Mouse (Mus musculus): ENCODE measurements at regions not wholly inside any gene's neighbourhood (a gene's known extent, or its start where the extent isn't known, plus 50 kb on each side); places are given as distances from the start of the nearest gene placed in this dataset.

DNA sequence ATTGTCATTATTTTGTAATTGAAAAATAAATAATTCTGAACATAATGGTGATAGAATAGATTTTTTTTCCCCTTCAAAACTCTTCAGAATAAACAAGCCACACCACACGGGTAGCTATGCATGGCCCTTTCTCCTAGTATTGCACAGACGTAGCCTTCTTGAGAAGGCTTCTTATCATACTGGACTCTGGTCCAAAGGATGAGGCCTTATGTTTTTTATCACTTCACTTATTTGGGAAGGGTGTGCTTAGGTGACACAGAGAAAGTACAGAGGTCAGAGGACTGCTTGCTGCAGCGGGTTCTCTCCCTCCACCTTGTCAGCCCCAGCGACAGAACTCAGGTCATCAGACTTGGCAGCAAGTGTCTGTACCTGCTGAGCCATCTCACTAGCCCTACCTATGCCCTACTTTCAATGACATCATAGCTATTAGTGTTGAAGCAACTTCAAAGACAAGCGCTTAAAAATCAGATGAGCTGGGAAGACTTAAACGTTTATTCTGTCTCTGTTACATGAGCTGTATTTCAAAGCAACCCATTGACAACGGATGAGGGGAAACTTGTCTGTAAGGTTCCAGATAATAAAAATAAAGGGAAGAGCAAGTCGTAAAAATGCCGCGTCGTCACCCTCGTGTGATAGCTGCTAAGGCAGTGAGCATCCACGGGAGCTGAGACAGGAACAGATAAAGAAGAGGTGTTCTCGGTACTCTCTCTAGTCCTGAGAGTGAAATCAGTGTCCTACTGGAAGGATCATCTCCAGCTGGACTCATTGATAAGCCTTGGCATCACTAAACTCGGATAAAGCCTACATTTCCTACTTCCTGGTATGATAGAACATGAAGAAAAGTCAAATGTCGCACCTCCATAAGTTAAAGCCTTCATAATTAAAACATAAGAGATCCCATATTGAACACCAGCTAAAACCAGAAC is 226.2 kb downstream of the Sp3 start:
- no peak for DNase-seq

DNA sequence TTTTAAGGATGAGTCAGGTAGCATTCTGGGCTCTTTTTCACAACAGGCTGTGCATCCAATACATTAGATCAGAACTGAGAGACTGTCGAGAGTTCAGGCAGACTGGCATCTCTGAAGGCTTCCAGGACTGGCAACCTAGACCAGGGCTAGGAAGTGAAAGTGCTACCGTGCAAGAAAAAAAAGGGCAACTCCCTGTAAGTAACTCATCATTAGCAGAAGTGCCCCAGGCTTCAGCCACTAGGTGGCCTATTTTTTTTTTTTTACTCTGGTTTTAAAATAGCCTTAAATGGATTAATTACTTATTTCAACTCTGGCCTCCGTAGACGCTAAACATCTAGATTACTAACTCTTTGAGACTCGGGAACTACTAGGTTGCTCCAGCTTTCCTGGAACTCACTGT is 216.8 kb downstream of the Sp3 start:
- DNase-seq = no peak

DNA sequence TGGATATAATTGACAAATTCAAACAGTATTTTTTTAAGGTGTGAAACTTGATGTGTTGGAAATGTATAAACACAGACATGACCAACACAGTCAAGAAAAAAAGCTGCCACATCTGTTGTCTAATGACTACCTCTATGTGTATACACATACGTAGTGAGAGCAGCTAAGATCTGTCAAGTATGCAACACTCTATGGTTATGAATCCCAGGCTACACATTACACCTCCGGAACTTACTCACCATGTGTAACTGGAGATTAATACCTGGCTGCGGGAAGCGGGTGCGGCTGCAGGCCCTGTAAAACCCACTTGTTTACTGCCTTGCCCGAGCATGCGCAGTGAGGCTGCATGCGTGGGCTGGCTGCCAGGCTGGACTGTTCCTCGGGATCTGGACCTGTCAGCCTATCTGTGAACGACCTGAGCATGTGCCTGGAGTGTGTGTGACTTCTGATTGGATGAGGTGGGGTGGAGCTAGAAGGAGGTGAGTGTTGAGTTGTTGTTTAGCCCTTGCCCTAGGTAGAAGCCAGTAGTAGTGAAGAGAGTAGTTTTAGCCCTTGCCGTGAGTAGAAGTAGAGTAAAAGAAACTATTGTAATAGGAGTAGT is 211.1 kb downstream of the Sp3 start:
- no peak for DNase-seq

DNA sequence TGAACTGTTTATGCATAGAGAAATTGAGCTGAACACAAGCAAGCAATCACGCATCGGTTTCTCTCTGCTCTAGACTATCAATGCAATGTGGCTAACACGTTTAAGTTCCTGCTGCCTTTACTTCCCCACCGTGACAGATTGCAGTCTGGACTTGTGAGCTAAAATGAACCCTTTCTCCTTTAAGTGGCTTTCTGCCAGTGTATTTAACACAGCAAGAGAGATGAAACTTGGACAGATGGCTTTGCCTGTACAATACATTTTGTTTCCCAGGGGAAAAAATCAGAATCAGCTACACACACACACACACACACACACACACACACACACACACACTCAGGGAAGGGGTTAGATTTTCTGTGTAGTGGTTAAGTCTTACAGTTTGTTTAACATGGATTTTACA is 206.8 kb downstream of the Sp3 start:
- DNase-seq = no peak

DNA sequence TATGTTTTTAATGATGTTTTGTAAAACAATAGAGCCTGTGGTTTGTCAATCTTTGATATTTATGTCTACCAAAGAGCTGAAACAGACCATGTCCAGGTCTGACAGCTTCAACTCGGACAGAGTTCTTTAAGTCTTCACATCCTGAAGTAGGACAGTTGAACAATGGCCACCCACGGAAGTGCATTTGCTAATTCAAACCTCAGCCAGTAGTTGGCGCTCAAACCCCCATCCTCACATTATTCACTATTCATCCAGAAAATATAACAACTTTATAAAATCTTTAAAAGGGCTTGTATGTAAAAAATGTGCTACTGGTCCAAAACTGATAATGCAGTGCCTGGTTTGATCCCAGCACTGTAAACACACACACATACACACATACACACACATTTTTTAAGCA is 202.9 kb downstream of the Sp3 start:
- peak; percentile 15 for DNase-seq

DNA sequence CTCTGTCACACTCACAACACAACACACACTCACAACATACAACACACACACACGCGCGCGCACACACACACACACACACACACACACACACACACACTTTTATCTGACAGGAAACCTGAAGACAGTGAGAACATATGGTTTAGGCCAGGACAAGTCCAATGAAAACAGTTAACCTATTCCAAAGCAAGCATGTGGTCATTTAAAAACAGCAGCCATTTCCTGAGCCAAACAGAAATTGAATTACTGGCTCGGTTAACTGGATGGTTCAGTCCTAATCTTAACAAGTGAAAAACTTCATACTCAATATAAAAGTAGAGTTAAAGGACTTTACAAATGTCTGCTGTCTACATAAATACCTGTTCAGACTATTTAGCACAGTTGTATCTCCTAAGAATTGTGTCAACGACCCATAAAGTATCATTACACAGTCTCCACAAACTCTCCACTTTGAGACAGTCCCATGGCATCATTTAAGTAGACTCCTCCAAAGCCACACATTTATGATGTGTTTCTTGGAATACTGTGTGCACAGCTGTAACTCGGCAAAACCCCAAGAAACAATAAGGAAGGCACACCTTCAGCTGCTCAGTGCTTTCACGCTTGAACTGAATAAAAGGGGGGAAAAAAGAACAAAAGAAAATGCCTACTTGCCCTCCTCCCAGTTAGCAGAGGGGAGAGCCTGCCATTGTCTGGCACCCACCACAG is 202.3 kb downstream of the Sp3 start:
- DNase-seq = no peak

DNA sequence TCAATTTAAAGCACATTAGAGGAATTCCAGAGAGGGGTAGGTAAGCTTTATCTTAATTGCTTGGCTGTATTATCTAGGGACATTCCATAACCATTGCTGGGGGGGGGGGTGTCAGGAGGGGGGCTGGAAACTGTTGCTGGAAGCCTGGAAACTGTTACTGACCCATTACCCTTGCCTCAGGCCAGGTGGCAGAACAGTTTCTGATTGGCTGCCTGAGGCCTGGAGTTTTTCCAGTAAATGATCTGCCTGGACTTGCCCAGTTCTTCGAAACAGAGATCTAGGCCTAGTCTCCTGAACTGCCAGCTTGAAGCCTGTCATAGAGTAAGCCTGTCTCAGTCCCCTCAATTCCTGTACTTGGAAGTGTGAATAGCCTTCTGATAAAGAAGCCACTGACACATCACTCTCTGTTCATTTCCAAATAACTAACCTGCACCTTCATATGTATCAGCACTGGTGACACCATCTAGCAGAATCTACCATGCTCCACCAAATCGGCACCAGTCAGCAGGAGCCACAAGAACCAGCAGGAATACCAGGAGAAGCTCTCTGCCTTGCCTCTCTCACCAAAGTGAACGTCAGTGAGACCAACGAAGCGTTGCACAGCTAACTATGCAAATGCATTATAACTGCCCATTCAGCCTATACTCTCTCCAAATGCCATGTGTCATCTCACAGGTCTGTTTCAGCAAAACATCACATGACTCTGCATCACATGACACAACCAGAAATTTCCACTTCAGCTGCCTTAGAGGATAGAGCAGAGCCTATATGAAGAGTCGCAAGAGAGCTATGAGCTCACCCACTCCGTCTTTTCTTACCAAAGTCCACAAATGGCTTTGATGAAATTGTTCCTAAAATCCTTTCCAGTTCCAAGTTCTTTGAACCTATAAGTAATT is 200.7 kb downstream of the Sp3 start:
- no peak for DNase-seq

DNA sequence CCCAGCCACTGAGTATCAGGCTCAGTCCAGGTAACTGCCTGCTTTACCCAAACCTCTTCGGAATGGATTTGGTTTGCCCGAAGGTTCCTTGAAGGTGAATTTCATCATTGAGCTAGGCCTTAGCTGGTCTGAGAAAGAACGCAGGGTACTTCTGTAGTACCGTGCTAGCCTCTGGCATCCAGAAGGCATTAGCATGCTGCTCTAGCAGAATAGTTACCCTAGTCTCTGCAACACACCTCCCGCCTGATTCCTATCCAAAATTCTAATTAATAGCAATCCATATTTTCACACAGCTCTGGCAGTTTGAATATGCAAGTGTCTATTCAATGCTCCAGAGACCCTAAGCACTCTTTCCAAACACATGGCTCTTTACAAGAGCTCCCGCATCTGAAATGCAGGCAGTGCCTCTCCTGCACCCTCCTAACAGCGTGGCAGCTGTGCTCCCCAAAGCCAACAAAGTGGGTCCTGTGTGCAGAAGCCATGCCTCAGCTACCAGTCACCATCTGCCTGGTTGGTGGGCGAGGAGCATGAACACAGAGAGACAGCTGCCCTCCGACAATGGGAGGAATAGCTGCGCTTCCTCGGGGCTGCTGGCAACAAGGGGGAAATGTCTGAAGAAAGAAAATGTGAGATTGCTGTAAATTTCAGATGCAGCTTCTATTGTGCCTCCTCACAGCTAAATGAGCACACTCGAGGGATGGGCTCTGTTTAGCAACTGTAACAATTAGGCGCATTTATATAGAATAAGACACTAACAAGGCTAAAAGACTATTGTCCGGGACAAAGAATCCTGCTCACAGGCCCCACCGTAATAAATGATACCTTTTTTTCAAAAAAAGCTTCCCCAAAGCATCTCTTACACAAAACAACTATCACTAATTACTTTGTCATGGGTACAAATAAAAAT is 198.6 kb downstream of the Sp3 start:
- no peak for DNase-seq

DNA sequence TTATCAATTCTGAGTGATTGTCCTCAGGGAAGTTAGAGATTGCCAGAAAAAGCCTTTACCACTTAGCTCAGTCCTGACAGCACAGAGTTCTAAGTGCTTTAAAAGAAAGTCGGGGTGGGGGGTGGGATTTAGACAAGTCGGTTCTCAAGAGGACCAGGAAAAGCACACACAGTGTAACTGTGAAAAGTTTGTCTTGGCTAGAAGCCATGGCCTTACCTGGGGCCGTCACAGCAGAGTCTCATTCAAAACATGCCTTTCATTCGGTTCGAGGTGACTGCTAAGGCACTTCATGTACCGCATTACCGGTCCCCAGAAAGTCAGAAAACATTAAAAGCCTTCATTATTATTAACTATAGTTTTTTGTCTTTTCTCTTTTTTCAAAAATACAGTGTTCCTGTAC is 197.9 kb downstream of the Sp3 start:
- DNase-seq = no peak

DNA sequence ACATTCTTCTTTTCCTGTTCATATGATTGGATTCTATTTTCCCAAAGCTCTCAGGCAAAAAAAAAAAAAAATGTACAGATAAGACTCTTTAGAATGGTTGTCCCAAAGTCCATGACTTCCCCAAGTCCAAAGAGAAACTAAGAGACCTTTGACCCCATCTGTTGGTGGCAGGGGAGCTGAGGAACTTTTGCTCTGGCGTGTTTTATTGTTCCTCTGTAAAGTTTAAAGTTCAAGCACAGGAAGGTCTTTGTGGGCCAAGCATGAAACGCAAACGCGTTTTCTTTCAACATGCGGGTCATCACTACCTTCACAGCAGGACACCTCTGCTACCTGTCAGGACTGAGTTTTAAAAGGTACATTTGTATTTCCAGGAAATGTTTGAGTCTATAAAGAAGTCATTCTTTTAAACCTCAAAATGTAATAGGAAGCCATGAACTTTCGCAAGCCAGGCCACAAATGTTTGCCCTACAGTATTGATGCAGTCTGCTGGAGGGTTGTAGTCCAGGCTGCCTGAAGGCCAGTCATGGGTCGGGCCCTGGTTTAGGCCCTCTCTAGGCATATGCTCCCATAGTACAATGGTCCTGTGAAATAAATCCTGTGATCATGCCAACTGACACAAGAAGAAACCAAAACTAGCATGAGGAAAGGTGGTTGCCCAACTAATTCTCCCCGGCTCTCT is 194.7 kb downstream of the Sp3 start:
- DNase-seq = no peak

DNA sequence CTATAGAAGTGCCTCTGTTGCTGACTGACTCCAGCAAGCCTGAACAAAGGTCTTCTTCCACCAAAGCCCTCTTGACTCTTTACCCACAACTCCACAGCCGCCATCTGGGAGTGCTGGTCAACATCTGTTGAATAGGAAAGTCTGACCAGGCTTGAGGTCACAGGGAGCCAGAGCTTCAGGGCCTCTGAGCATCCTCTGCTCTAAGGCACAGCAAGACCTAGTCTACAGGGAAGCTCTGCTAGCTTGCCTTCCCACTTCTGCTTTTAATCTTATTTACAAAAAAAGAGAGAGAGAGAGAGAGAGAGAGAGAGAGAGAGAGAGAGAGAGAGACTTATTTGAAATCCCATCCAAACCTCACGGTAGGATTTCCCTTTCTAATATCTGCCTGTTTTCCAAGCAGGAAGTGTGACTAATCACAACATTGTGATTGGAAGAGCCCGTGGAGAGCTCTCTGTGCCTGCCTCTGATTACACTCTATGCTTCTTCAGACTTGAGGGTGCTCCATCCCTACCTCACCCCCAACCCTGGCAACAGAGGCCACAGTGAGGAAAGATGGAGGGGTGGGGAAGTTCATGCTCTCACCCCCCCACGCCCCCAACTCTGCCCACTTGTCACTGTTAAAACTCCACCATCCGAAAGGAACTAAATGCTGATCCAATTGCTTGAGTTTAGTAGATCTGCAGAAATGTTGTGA is 194.1 kb downstream of the Sp3 start:
- DNase-seq = no peak

DNA sequence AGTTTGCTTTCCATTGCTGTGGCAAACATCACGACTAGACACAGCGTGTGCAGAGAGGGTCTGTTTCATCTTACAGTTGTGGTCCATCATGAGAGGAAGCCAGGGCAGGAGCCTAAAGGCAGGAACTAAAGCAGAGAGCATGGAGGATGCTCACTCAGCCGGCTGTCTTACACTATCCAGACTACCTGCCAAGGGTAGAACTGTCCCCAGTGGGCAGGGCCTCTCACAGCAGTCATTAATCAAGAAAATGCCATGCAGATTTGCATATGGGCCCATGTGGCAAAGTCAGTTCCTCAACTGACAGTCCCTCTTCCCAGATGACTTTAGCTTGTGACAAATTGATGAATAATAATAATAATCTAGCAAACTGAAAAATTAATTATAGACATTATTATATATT is 192.6 kb downstream of the Sp3 start:
- no peak for DNase-seq

DNA sequence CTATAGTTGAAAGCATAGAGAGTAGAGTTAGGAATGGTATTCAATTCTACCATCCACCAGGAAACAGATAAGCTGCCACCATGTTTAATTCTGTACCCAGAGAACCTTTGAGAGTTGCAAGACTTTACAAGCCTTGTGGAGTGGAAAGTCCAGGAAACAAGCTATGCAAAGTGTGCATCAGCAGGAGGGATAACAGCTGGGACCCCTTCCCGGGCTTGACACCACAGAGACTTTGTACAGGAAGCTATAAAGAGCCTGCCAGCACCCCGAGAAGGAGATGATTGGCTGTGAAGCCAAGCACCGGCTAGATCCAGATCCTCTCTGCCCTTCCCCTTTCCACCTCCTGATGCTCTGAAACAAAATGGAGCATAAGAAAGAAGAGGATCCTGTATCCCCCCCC is 188.8 kb downstream of the Sp3 start:
- DNase-seq = no peak

DNA sequence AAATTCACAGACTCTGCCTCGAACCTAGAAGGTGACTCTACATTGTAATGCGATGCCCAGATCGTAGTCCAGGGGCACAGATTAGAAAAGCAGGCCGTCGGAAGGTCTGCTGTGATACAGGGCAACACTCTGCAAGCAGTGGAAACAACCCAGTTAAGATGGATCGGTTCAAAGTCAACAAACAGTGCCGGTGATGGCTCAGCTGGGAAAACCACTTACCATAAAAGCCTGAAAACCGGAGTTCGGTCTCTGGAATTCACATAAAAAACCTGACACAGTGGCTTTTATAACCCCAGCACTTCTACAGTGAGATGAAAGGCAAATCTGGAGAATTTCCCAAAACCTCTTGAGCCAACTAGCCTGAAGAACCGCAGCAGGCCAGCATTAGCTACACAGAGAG is 186.8 kb downstream of the Sp3 start:
- DNase-seq = no peak

DNA sequence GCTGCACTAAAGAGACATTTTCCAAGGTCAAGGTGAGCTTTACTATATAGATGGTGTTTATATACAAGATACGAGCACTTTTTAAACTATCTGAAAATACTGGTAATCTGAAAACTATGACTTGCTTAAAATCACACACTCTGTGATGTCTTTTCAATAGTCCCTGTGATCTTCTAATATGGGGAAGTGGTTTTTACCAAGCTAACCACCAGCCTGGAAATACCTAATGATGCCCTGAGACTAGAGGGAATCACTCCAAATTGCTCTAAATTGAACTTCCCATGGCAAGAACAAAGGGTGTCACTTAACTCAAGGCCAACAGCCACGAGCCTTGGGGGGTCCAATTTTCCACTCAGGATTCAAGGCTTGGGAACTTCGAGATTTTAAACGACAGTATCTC is 185.7 kb downstream of the Sp3 start:
- no peak for DNase-seq

DNA sequence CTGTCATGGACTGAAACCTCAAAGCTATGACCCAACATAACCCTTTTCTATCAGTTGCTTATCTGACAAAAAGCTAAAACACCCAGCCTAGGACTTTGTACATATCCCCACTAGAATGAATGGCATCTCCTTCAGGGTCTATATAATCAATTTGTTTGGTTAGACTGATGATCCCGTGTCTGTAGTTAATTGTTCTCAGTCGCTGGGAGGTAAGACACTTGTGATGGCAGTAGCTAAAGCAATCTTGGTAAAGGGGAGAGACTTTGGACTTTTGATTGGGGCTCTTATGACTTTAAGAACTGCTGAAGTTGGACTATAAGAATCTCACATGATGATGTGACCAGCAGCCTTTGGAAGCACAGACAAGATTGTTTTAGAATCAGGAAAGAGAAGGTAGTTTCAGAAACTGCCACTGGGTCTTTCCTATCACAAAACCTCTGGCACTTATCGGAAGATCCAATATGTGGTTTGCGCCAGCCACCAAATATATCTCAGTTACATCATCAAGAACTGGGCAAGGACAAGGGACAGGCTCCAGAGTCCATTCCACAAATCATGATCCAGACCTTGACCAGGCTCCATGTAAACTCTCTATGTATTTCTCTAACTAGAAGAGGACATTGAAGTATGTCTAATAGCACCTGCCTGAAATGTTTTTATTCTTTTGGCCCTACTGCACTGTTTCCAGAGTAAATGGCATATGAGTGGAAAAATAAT is 183.1 kb downstream of the Sp3 start:
- DNase-seq = no peak

DNA sequence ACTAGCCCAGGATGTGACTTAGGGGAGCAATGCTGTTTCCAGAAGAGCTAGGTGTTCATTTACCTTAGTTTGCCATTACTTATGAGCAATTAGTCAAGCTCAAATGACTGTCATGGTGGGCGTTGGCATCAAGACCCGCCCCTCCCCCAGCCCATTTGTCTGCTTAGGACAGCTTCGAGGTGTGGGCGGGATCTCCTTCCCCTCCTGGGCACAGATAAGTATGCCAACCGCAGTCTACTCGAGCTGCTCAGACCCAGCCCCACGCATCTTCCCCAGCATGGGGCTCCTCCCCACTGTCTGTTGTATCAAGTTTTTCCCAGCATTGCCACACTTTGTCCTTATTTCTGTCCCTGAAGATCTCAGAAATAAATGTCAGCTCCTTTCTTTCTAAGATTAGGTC is 179.6 kb downstream of the Sp3 start:
- DNase-seq = no peak

DNA sequence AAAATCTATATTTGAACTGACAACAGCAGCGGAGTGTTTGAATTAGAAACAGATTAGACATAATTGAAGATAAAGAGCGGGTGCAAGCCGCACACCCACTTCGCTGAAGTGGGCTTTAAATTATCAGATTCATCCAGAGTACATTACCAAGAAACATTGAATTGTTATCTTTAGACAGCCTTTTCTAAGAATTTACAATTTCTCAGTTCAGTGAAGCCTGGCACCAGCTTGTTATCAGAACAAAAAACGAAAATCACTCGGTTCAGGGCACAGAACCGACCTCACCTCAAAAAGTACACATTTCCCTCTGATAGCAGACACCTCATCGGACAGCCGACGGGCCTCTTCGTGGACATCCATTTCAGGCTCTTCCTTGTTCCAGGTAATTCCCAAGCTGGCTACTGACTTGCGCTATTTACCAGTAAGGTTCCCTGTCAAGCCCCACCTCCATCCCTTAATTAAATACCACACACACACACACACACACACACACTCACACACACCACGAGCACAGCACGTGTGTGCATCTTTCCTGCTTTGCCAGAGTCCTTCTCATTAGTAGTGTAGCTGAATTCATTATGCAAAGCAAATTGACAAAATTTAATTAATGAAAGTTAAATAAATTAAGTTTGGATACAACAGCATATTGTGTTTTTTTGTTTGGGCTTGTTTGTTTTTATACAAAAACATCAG is 166.8 kb downstream of the Sp3 start:
- DNase-seq = no peak

DNA sequence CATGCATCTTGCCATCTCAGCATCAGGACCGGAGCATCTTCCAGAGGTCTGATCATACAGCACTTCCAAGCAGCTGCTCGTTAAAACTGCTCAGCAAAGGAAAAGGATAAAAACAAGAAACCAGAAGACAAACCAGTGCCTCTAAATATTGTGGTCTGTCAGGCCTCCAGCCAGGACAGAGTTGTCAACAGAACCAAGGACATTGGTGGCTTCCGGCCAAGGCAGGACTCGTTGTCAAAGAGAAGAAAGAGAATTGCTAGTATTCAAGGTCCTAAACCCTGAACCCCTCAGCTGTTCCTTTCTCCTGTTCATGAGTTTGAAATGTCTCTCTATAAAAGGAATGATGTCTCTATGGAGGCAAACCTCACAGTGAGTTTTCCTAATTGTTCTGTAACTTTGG is 155.0 kb downstream of the Sp3 start:
- DNase-seq = peak; percentile 81
